Mouse (Mus musculus): Measurements from ENCODE around the gene Col4a3. TPM values are rescaled to one million over a fixed set of nuclear protein-coding genes. Genes with fewer than 3 reads are reported as not detected.

The Col4a3 gene
- total and polyA plus RNA-seq, 3 experiments, result not detected

- Histone ChIP-seq H3K36me3 (replicated peaks in 1 of 2; ENCODE audit: control insufficient read depth in 1 of 2, insufficient read depth in 1 of 2, low read length in 1 of 2) (no peaks in the 10 kb centered on the region), H3K27me3 (replicated peaks) (no peaks in the 10 kb centered on the region), H3K9me3 (replicated peaks; ENCODE audit: low read length) (no peaks in the 10 kb centered on the region), H3K27ac (ENCODE audit: insufficient read depth, low read depth) (no peak overlapping the region), H3K4me2 (ENCODE audit: insufficient read depth, low read depth, poor library complexity, severe bottlenecking) (no peak overlapping the region), H3K4me3 (replicated peaks in 1 of 3; ENCODE audit: low read depth in 2 of 3, low read length in 2 of 3, poor library complexity in 1 of 3) (no peak overlapping the region), H3K79me2 (replicated peaks; ENCODE audit: control insufficient read depth, extremely low read depth, insufficient read depth, poor library complexity, severe bottlenecking) (no peaks in the 10 kb centered on the region), H3K4me1 (ENCODE audit: control insufficient read depth in 1 of 2, insufficient read depth in 2 of 2) (peaks cover 0 to 7% of the 10 kb centered on the region in 2 experiments; a peak in 2 of 4 replicates), H3K9ac (ENCODE audit: insufficient read depth, low read depth) (no peak overlapping the region)
- dilution Hi-C loops (cut with MboI; ENCODE audit: extremely low pct_ligation_motif_present, extremely low pct_unique_long_range_greater_than_20kb, low sequenced_read_pairs) (no loop called here), in situ Hi-C loops (cut with MboI; ENCODE audit: low pct_ligation_motif_present, low pct_unique_long_range_greater_than_20kb, low sequenced_read_pairs) (loop anchor here (10.0 kb wide), 1 partner anchor 56 kb away; no protein-coding TSS in a partner anchor)
- TF ChIP-seq E2F4 (IDR thresholded peaks at IDR 0.05; ENCODE audit: insufficient replicate concordance, low read depth, low read length) (no peak), ZNF384 (IDR thresholded peaks at IDR 0.05; ENCODE audit: low read depth, low read length) (no peak), RAD21 (IDR thresholded peaks at IDR 0.05; ENCODE audit: low read depth, low read length) (no peak), ELF1 (IDR thresholded peaks at IDR 0.05; ENCODE audit: low read depth, low read length) (no peak), EP300 (IDR thresholded peaks at IDR 0.05; ENCODE audit: low read length) (no peak), MAZ (IDR thresholded peaks at IDR 0.05; ENCODE audit: low read depth, low read length) (no peak), MAX (IDR thresholded peaks at IDR 0.05; ENCODE audit: low read length) (no peak), SIN3A (IDR thresholded peaks at IDR 0.05; ENCODE audit: low read length) (no peak), PAX5 (IDR thresholded peaks at IDR 0.05; ENCODE audit: low read length) (no peak), TCF12 (IDR thresholded peaks at IDR 0.05; ENCODE audit: low read depth, low read length) (no peak)
- no peak for DNase-seq (ENCODE audit: extremely low read depth)
Measured at GRCm38 (mm10) chr1:82631169-82631792, 44.6 kb downstream of the Col4a3 start.

GRCm38 (mm10) chr1:82634545-82635253 lies 48.0 kb downstream of the Col4a3 start:
- Histone ChIP-seq H3K79me2 (replicated peaks; ENCODE audit: control insufficient read depth, extremely low read depth, insufficient read depth, poor library complexity, severe bottlenecking) (no peaks in the 10 kb centered on the region), H3K36me3 (replicated peaks in 1 of 2; ENCODE audit: control insufficient read depth in 1 of 2, insufficient read depth in 1 of 2, low read length in 1 of 2) (no peaks in the 10 kb centered on the region), H3K27ac (ENCODE audit: insufficient read depth, low read depth) (no peak overlapping the region), H3K27me3 (replicated peaks) (no peaks in the 10 kb centered on the region), H3K4me3 (replicated peaks in 1 of 3; ENCODE audit: low read depth in 2 of 3, low read length in 2 of 3, poor library complexity in 1 of 3) (no peak overlapping the region), H3K9ac (ENCODE audit: insufficient read depth, low read depth) (no peak overlapping the region), H3K9me3 (replicated peaks; ENCODE audit: low read length) (no peaks in the 10 kb centered on the region), H3K4me2 (ENCODE audit: insufficient read depth, low read depth, poor library complexity, severe bottlenecking) (no peak overlapping the region), H3K4me1 (ENCODE audit: control insufficient read depth in 1 of 2, insufficient read depth in 2 of 2) (peaks cover 0 to 20% of the 10 kb centered on the region in 2 experiments; a peak in 2 of 4 replicates)
- TF ChIP-seq MAZ (IDR thresholded peaks at IDR 0.05; ENCODE audit: low read depth, low read length) (no peak), UBTF (IDR thresholded peaks at IDR 0.05; ENCODE audit: low read depth, low read length) (no peak), BHLHE40 (IDR thresholded peaks at IDR 0.05; ENCODE audit: low read depth, low read length) (no peak), ZNF384 (IDR thresholded peaks at IDR 0.05; ENCODE audit: low read depth, low read length) (no peak), ETS1 (conservative IDR thresholded peaks at IDR 0.05; ENCODE audit: low read depth, low read length) (no peak), ZKSCAN1 (IDR thresholded peaks at IDR 0.05; ENCODE audit: borderline replicate concordance, low read depth, low read length) (no peak), SMC3 (IDR thresholded peaks at IDR 0.05; ENCODE audit: low read depth, low read length) (no peak), MYC (IDR thresholded peaks at IDR 0.05; ENCODE audit: low read depth, low read length) (no peak), ZC3H11A (IDR thresholded peaks at IDR 0.05; ENCODE audit: low read depth, low read length) (no peak), JUN (IDR thresholded peaks at IDR 0.05; ENCODE audit: insufficient read depth, low read depth, low read length) (no peak), RCOR1 (conservative IDR thresholded peaks at IDR 0.05; ENCODE audit: low read depth, low read length) (no peak), IRF4 (IDR thresholded peaks at IDR 0.05; ENCODE audit: low read depth, low read length) (no peak), MAFK (IDR thresholded peaks at IDR 0.05; ENCODE audit: insufficient replicate concordance, low read length) (no peak)
- dilution Hi-C loops (cut with MboI; ENCODE audit: extremely low pct_ligation_motif_present, extremely low pct_unique_long_range_greater_than_20kb, low sequenced_read_pairs), result no loop called here
- in situ Hi-C loops (cut with MboI; ENCODE audit: low pct_ligation_motif_present, low pct_unique_long_range_greater_than_20kb, low sequenced_read_pairs), result loop anchor here (10.0 kb wide), 1 partner anchor 60 kb away; no protein-coding TSS in a partner anchor
- no peak for DNase-seq (ENCODE audit: extremely low read depth)
